Mouse (Mus musculus) myocyte (in vitro differentiated cells): ENCODE results near the gene Mettl7b. TPM values are rescaled to one million over a fixed set of nuclear protein-coding genes. Genes with fewer than 3 reads are reported as not detected.

ENCODE experiments used
- H3K27me3 ChIP-seq: one replicate; pipeline ENCODE4 v1.6.1; 2011; ENCODE audit not compliant: control insufficient read depth, insufficient read depth, insufficient read length
- H3K36me3 ChIP-seq: one replicate; pipeline ENCODE4 v1.6.1; 2011; ENCODE audit not compliant: control insufficient read depth, insufficient read depth
- H3K4me2 ChIP-seq: one replicate; pipeline ENCODE4 v1.6.1; 2011; ENCODE audit warnings: low read depth, control low read depth
- H3K4me3 ChIP-seq: one replicate; pipeline ENCODE4 v1.5.1; 2011; ENCODE audit warnings: mild to moderate bottlenecking, control low read depth, moderate library complexity
- H3K79me2 ChIP-seq: one replicate; pipeline ENCODE4 v1.6.1; 2011; ENCODE audit not compliant: control insufficient read depth, insufficient read depth
- H3ac ChIP-seq: one replicate; pipeline ENCODE4 v1.6.1; 2011; ENCODE audit not compliant: control insufficient read depth, insufficient read length
- CEBPB ChIP-seq: IDR thresholded peaks from 2 replicates; pipeline ENCODE4 v1.6.1; 2011; ENCODE audit warnings: mild to moderate bottlenecking, moderate library complexity; ENCODE audit not compliant: poor library complexity, insufficient read depth, severe bottlenecking
- E2F4 ChIP-seq: IDR thresholded peaks from one replicate; pipeline ENCODE4 v1.6.1; 2011; ENCODE audit warnings: mild to moderate bottlenecking, control low read depth, moderate library complexity; ENCODE audit not compliant: insufficient read depth
- MYOD1 ChIP-seq, 3 experiments: IDR thresholded peaks; one replicate each; pipeline ENCODE4 v1.6.1; 2011; ENCODE audit warnings: control low read depth in 2 of 3, low read depth in 2 of 3, mild to moderate bottlenecking in 2 of 3, moderate library complexity in 1 of 3; ENCODE audit not compliant: insufficient read length in 2 of 3, control insufficient read depth in 1 of 3
- MYOG ChIP-seq, 3 experiments: IDR thresholded peaks; one replicate each; pipeline ENCODE4 v1.6.1; 2011; ENCODE audit warnings: control low read depth in 2 of 3, low read depth in 2 of 3, mild to moderate bottlenecking in 2 of 3; ENCODE audit not compliant: insufficient read length in 2 of 3, control insufficient read depth in 1 of 3, insufficient read depth in 1 of 3
- POLR2A ChIP-seq: IDR thresholded peaks from one replicate; pipeline ENCODE4 v1.6.1; 2011; ENCODE audit warnings: low read depth, mild to moderate bottlenecking, control low read depth, moderate library complexity; ENCODE audit not compliant: insufficient read length
- POLR2AphosphoS2 ChIP-seq: IDR thresholded peaks from one replicate; pipeline ENCODE4 v1.6.1; 2011; ENCODE audit warnings: low read depth, control low read depth; ENCODE audit not compliant: insufficient read length
- REST ChIP-seq: IDR thresholded peaks from one replicate; pipeline ENCODE4 v1.6.1; 2011; ENCODE audit warnings: mild to moderate bottlenecking, control low read depth, moderate library complexity; ENCODE audit not compliant: insufficient read depth, insufficient read length
- SRF ChIP-seq: IDR thresholded peaks from one replicate; pipeline ENCODE4 v1.6.1; 2011; ENCODE audit warnings: low read depth; ENCODE audit not compliant: control insufficient read depth, insufficient read length
- TCF12 ChIP-seq: IDR thresholded peaks from one replicate; pipeline ENCODE4 v1.6.1; 2011; ENCODE audit warnings: mild to moderate bottlenecking, control low read depth; ENCODE audit not compliant: poor library complexity, insufficient read depth, severe bottlenecking
- TCF3 ChIP-seq: IDR thresholded peaks from one replicate; pipeline ENCODE4 v1.6.1; 2011; ENCODE audit warnings: low read depth, control low read depth; ENCODE audit not compliant: insufficient read length
- USF1 ChIP-seq: IDR thresholded peaks from one replicate; pipeline ENCODE4 v1.6.1; 2011; ENCODE audit warnings: low read depth, mild to moderate bottlenecking, control low read depth, moderate library complexity
- polyA plus RNA-seq: library from polyadenylated mRNA; unstranded; fragments of >200 nt; fragmentation: generic; extraction: Trizol; gene quantifications from one replicate; pipeline ENCODE4 v1.2.1, GENCODE M21; 2012; ENCODE audit warnings: missing spikeins

The Mettl7b gene
- polyA plus RNA-seq, 1 experiment = 0.71 TPM

- Histone ChIP-seq H3K27me3 (no peaks in the 10 kb centered on the region), H3K4me2 (no peak overlapping the region), H3ac (no peak overlapping the region), H3K79me2 (no peaks in the 10 kb centered on the region), H3K4me3 (no peak overlapping the region), H3K36me3 (no peaks in the 10 kb centered on the region)
- TF ChIP-seq CEBPB = peak; percentile 50; the same call in 1 of the 2 replicates
- TF ChIP-seq POLR2AphosphoS2 = no peak
These were observed 5.1 kb upstream of the Mettl7b start for GRCm38 (mm10) chr10:128965871-128966270.

GRCm38 (mm10) chr10:128964961-128965360 is 4.2 kb upstream of the Mettl7b start:
- Histone ChIP-seq H3K27me3 (no peaks in the 10 kb centered on the region), H3K36me3 (no peaks in the 10 kb centered on the region), H3K4me2 (no peak overlapping the region), H3K4me3 (no peak overlapping the region), H3ac (no peak overlapping the region), H3K79me2 (no peaks in the 10 kb centered on the region)
- TF ChIP-seq POLR2AphosphoS2 (no peak), SRF (no peak), TCF12 (no peak), MYOD1 (IDR thresholded peaks at IDR 0.05; ENCODE audit: control insufficient read depth in 1 of 3, insufficient read length in 2 of 3, low read depth in 2 of 3) (no peak), POLR2A (no peak), CEBPB (no peak), TCF3 (no peak), MYOG (IDR thresholded peaks at IDR 0.05; ENCODE audit: control insufficient read depth in 1 of 3, insufficient read depth in 1 of 3, insufficient read length in 2 of 3, low read depth in 2 of 3) (no peak), USF1 (no peak), REST (no peak)

- Histone ChIP-seq H3K4me3 (no peak overlapping the region), H3K4me2 (no peak overlapping the region), H3K36me3 (peaks cover 33% of the 10 kb centered on the region), H3K79me2 (no peaks in the 10 kb centered on the region), H3K27me3 (no peaks in the 10 kb centered on the region), H3ac (no peak overlapping the region)
- TF ChIP-seq CEBPB = no peak
- TF ChIP-seq POLR2AphosphoS2 = peak; percentile 78
These were observed 646 bp downstream of the Mettl7b start for GRCm38 (mm10) chr10:128960142-128960541.

GRCm38 (mm10) chr10:128958340-128958739 is 2.4 kb downstream of the Mettl7b start:
- Histone ChIP-seq H3K4me2 (no peak overlapping the region), H3K36me3 (peaks cover 49% of the 10 kb centered on the region), H3K4me3 (no peak overlapping the region), H3K27me3 (no peaks in the 10 kb centered on the region), H3ac (no peak overlapping the region), H3K79me2 (no peaks in the 10 kb centered on the region)
- TF ChIP-seq POLR2AphosphoS2 = peak; percentile 17
- no peak for TF ChIP-seq MYOG (IDR thresholded peaks at IDR 0.05; ENCODE audit: control insufficient read depth in 1 of 3, insufficient read depth in 1 of 3, insufficient read length in 2 of 3, low read depth in 2 of 3)

- Histone ChIP-seq H3K4me2 (no peak overlapping the region), H3K4me3 (no peak overlapping the region), H3K36me3 (peaks cover 85% of the 10 kb centered on the region), H3K79me2 (no peaks in the 10 kb centered on the region), H3ac (no peak overlapping the region), H3K27me3 (no peaks in the 10 kb centered on the region)
- no peak for TF ChIP-seq TCF12
- no peak for TF ChIP-seq POLR2A
- peak; percentile 17 for TF ChIP-seq POLR2AphosphoS2
- TF ChIP-seq SRF = no peak
These were observed 10.4 kb downstream of the Mettl7b start for GRCm38 (mm10) chr10:128950208-128950887.

- no peaks in the 10 kb centered on the region for H3K27me3 ChIP-seq
- H3ac ChIP-seq = no peak overlapping the region
- peaks cover 82% of the 10 kb centered on the region for H3K36me3 ChIP-seq
- H3K79me2 ChIP-seq = no peaks in the 10 kb centered on the region
- TF ChIP-seq MYOD1 (IDR thresholded peaks at IDR 0.05; ENCODE audit: control insufficient read depth in 1 of 3, insufficient read length in 2 of 3, low read depth in 2 of 3) = no peak
- no peak for TF ChIP-seq MYOG (IDR thresholded peaks at IDR 0.05; ENCODE audit: control insufficient read depth in 1 of 3, insufficient read depth in 1 of 3, insufficient read length in 2 of 3, low read depth in 2 of 3)
- TF ChIP-seq SRF = no peak
- no peak for TF ChIP-seq USF1
- TF ChIP-seq E2F4 = no peak
- H3K4me3 ChIP-seq = no peak overlapping the region
- H3K4me2 ChIP-seq = no peak overlapping the region
These were observed 13.3 kb downstream of the Mettl7b start for GRCm38 (mm10) chr10:128947496-128947895.
